Mouse (Mus musculus): ENCODE measurements around the gene Ntn4.

- TF ChIP-seq ZC3H11A (IDR thresholded peaks at IDR 0.05; ENCODE audit: low read depth, low read length) (no peak), EP300 (IDR thresholded peaks at IDR 0.05; ENCODE audit: low read length) (no peak), POLR2A (IDR thresholded peaks at IDR 0.05; ENCODE audit: low read depth, low read length) (no peak), RAD21 (IDR thresholded peaks at IDR 0.05; ENCODE audit: low read depth, low read length) (no peak), HCFC1 (IDR thresholded peaks at IDR 0.05; ENCODE audit: low read depth, low read length) (no peak)
Observed at GRCm38 (mm10) chr10:93760429-93760828, 119.9 kb downstream of the Ntn4 start.

Measured in CH12.LX (cell line).